Mouse (Mus musculus) CH12.LX (cell line): ENCODE measurements at regions not wholly inside any gene's neighbourhood (a gene's known extent, or its start where the extent isn't known, plus 50 kb on each side); places are given as distances from the start of the nearest gene placed in this dataset.

ENCODE experiments used
- CTCF ChIP-seq, 2 experiments: IDR thresholded peaks in 1 of 2; conservative IDR thresholded peaks in 1 of 2; 2 replicates each; pipeline ENCODE4 v1.5.1; 2011 to 2012; ENCODE audit warnings: low read depth in 2 of 2, low read length in 2 of 2, improper control_type of control experiment in 1 of 2, inconsistent platforms in 1 of 2, mild to moderate bottlenecking in 1 of 2, moderate library complexity in 1 of 2
- HCFC1 ChIP-seq: IDR thresholded peaks from 2 replicates; pipeline ENCODE4 v1.6.1; 2012; ENCODE audit warnings: low read depth, mild to moderate bottlenecking, inconsistent platforms, low read length, improper control_type of control experiment
- POLR2A ChIP-seq: IDR thresholded peaks from 2 replicates; pipeline ENCODE4 v1.6.1; 2011; ENCODE audit warnings: low read depth, mild to moderate bottlenecking, improper control_type of control experiment, low read length

DNA sequence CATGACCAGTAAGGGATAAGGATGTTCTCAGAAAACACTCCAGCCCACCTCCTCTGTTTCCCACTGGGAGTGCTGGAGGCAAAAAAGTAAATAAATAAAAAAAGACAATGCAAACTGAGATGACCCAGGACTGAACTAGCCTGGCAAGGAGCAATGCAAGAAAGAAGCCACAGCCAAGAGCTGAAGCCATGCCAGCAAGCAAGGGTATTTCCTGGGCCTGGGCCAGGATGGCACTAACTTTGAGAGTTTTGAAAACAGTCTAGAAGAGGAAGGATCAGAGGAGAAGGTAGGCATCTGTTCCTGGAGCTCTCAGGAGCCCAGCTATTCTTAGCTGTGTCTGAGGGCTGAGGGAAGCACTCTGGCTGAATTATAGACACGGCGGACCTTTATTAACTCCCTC is 465.7 kb upstream of the Tbx3 start:
- no peak for TF ChIP-seq CTCF (conservative IDR thresholded peaks at IDR 0.05 in 1 of 2, IDR thresholded peaks at IDR 0.05 in 1 of 2; ENCODE audit: low read depth in 2 of 2, low read length in 2 of 2)
- TF ChIP-seq HCFC1 = no peak
- TF ChIP-seq POLR2A = no peak
